Mouse (Mus musculus) testis, adult 2 months (tissue): ENCODE results near the gene Rnf31. TPM values are rescaled to one million over a fixed set of nuclear protein-coding genes. Genes with fewer than 3 reads are reported as not detected.

Experiments used
- H3K27ac ChIP-seq: fragments of 200-500 bp; 2 replicates; pipeline ENCODE4 v1.5.1; 2012; ENCODE audit warnings: low read depth, low read length; ENCODE audit not compliant: control insufficient read depth, insufficient read depth
- H3K27me3 ChIP-seq: fragments of 200-500 bp; 2 replicates; pipeline ENCODE4 v1.6.1; 2012; ENCODE audit warnings: mild to moderate bottlenecking, low read length, moderate library complexity; ENCODE audit not compliant: control insufficient read depth, insufficient read depth
- H3K36me3 ChIP-seq: fragments of 200-500 bp; 2 replicates; pipeline ENCODE4 v1.6.1; 2012; ENCODE audit warnings: mild to moderate bottlenecking, low read length; ENCODE audit not compliant: control insufficient read depth, insufficient read depth
- H3K4me1 ChIP-seq: fragments of 200-500 bp; 2 replicates; pipeline ENCODE4 v1.6.1; 2012; ENCODE audit warnings: low read length; ENCODE audit not compliant: control insufficient read depth, insufficient read depth
- H3K4me3 ChIP-seq: fragments of 200-500 bp; 2 replicates; pipeline ENCODE4 v1.5.1; 2012; ENCODE audit warnings: low read depth, mild to moderate bottlenecking, low read length, moderate library complexity, mixed read lengths; ENCODE audit not compliant: control insufficient read depth
- CTCF ChIP-seq: fragments of 200-500 bp; IDR thresholded peaks from 2 replicates; pipeline ENCODE4 v1.5.1; 2012; ENCODE audit warnings: low read depth, mild to moderate bottlenecking, inconsistent platforms, low read length, moderate library complexity; ENCODE audit not compliant: control insufficient read depth, insufficient read depth, insufficient replicate concordance
- POLR2A ChIP-seq: fragments of 200-500 bp; IDR thresholded peaks from 2 replicates; pipeline ENCODE4 v1.6.1; 2012; ENCODE audit warnings: low read depth, mild to moderate bottlenecking, inconsistent platforms, low read length, moderate library complexity; ENCODE audit not compliant: control insufficient read depth
- polyA plus RNA-seq: library from polyadenylated mRNA; depleted of rRNA; stranded (reverse); fragments of >200 nt; gene quantifications from 2 replicates; pipeline ENCODE4 v1.2.3, GENCODE M21; 2012; rRNA removed

Gene Rnf31
- polyA plus RNA-seq, 1 experiment: 7.8 TPM

GRCm38 (mm10) chr14:55642679-55643059 lies 51.2 kb downstream of the Rnf31 start:
- Histone ChIP-seq H3K36me3 (0 out of 2 replicates have a peak, but pooled peaks cover 1% of the 10 kb centered on the region), H3K4me3 (peak overlapping the region; percentile 87), H3K27me3 (no peaks in the 10 kb centered on the region), H3K27ac (peak overlapping the region; percentile 93), H3K4me1 (peaks cover 9% of the 10 kb centered on the region)
- no peak for TF ChIP-seq POLR2A
- TF ChIP-seq CTCF: no peak

- H3K36me3 ChIP-seq: 0 out of 2 replicates have a peak, but pooled peaks cover 1% of the 10 kb centered on the region
- peak within 1 kb of the TSS; percentile 93 for H3K27ac ChIP-seq
- H3K4me3 ChIP-seq: peak within 1 kb of the TSS; percentile 87
- H3K27me3 ChIP-seq: no peaks in the 10 kb centered on the region
- peaks cover 9% of the 10 kb centered on the region for H3K4me1 ChIP-seq
- TF ChIP-seq POLR2A (peak; percentile 69), CTCF (no peak)
Measured at GRCm38 (mm10) chr14:55643060-55643907, 51.8 kb downstream of the Rnf31 start, which contains the start of gene Tm9sf1. TSS of gene Tm9sf1 (minus strand) at chr14:55643806.

GRCm38 (mm10) chr14:55644261-55644888 lies 52.9 kb downstream of the Rnf31 start:
- peaks cover 9% of the 10 kb centered on the region for H3K4me1 ChIP-seq
- no peaks in the 10 kb centered on the region for H3K27me3 ChIP-seq
- H3K27ac ChIP-seq: peak overlapping the region; percentile 32
- TF ChIP-seq POLR2A (no peak), CTCF (no peak)
- peak overlapping the region; percentile 73 for H3K4me3 ChIP-seq
- H3K36me3 ChIP-seq: 0 out of 2 replicates have a peak, but pooled peaks cover 1% of the 10 kb centered on the region

- no peaks in the 10 kb centered on the region for H3K36me3 ChIP-seq
- peak; percentile 24; the same call in 1 of the 2 replicates for TF ChIP-seq POLR2A
- no peak for TF ChIP-seq CTCF
Measured at GRCm38 (mm10) chr14:55649884-55650283, 58.4 kb downstream of the Rnf31 start, which contains the start of gene Tssk4. TSS of gene Tssk4 (plus strand) at chr14:55650184.

GRCm38 (mm10) chr14:55651528-55651927 lies 60.0 kb downstream of the Rnf31 start:
- Histone ChIP-seq H3K27ac (no peak overlapping the region), H3K27me3 (no peaks in the 10 kb centered on the region), H3K4me1 (no peaks in the 10 kb centered on the region), H3K36me3 (no peaks in the 10 kb centered on the region), H3K4me3 (peak overlapping the region; percentile 82)
- TF ChIP-seq POLR2A: no peak
- TF ChIP-seq CTCF: no peak

More at GRCm38 (mm10) chr14:55649884-55650283, 58.4 kb downstream of the Rnf31 start, which contains the start of gene Tssk4:
- Histone ChIP-seq H3K27me3 (no peaks in the 10 kb centered on the region), H3K4me1 (peaks cover 1% of the 10 kb centered on the region; the same call in 1 of the 2 replicates), H3K27ac (no peak within 1 kb of the TSS), H3K4me3 (peak within 1 kb of the TSS; percentile 82)

Other genes with a start within 250 kb of the Rnf31 start
- gene Dhrs4, start 113.0 kb upstream of the Rnf31 start, polyA plus RNA-seq: 27.2 and 28.8 TPM in 2 replicates
- gene Carmil3, start 101.1 kb upstream of the Rnf31 start, polyA plus RNA-seq: 1.8 and 1.9 TPM in 2 replicates
- 0.06 and 0.29 TPM in 2 replicates for gene Cpne6, start 81.3 kb upstream of the Rnf31 start, polyA plus RNA-seq
- 0.20 and 0.37 TPM in 2 replicates for gene Nrl, start 66.7 kb upstream of the Rnf31 start, polyA plus RNA-seq
- 2.8 and 5.7 TPM in 2 replicates for gene Pck2, start 51.4 kb upstream of the Rnf31 start, polyA plus RNA-seq
- gene Dcaf11, start 31.7 kb upstream of the Rnf31 start, polyA plus RNA-seq: 54.5 and 60.7 TPM in 2 replicates
- gene A730061H03Rik, start 31.3 kb upstream of the Rnf31 start, polyA plus RNA-seq: 2.1 and 2.3 TPM in 2 replicates
- gene Fitm1, start 16.1 kb upstream of the Rnf31 start, polyA plus RNA-seq: 40.2 and 52.7 TPM in 2 replicates
- gene Psme1, start 13.6 kb upstream of the Rnf31 start, polyA plus RNA-seq: 7.6 and 8.4 TPM in 2 replicates
- 5.8 and 6.4 TPM in 2 replicates for gene Emc9, start 6.4 kb upstream of the Rnf31 start, polyA plus RNA-seq
- 10.2 and 14.9 TPM in 2 replicates for gene Psme2, start 595 bp upstream of the Rnf31 start, polyA plus RNA-seq
- 4.1 and 4.4 TPM in 2 replicates for gene Irf9, start 11.9 kb downstream of the Rnf31 start, polyA plus RNA-seq
- 65.8 and 78.1 TPM in 2 replicates for gene Rec8, start 26.3 kb downstream of the Rnf31 start, polyA plus RNA-seq
- 519 and 558 TPM in 2 replicates for gene Ipo4, start 44.2 kb downstream of the Rnf31 start, polyA plus RNA-seq
- 1.9 and 2.1 TPM in 2 replicates for gene Gm49378, start 46.2 kb downstream of the Rnf31 start, polyA plus RNA-seq
- 18.2 and 21.3 TPM in 2 replicates for gene Tm9sf1, start 52.1 kb downstream of the Rnf31 start, polyA plus RNA-seq
- gene Tssk4, start 58.5 kb downstream of the Rnf31 start, polyA plus RNA-seq: 197 and 200 TPM in 2 replicates
- gene Mdp1, start 68.8 kb downstream of the Rnf31 start, polyA plus RNA-seq: 4.1 TPM in 2 replicates
- gene Gmpr2, start 80.2 kb downstream of the Rnf31 start, polyA plus RNA-seq: 29.6 and 35.9 TPM in 2 replicates
- 196 and 222 TPM in 2 replicates for gene Nedd8, start 80.4 kb downstream of the Rnf31 start, polyA plus RNA-seq
- 26.8 and 30.0 TPM in 2 replicates for gene Tinf2, start 90.1 kb downstream of the Rnf31 start, polyA plus RNA-seq
- gene Tgm1, start 122.2 kb downstream of the Rnf31 start, polyA plus RNA-seq: 0.27 and 0.65 TPM in 2 replicates
- 40.9 and 41.4 TPM in 2 replicates for gene Rabggta, start 130.6 kb downstream of the Rnf31 start, polyA plus RNA-seq
- gene Dhrs1, start 154.0 kb downstream of the Rnf31 start, polyA plus RNA-seq: 322 and 330 TPM in 2 replicates
- gene Nop9, start 154.0 kb downstream of the Rnf31 start, polyA plus RNA-seq: 142 and 144 TPM in 2 replicates
- gene Cideb, start 166.8 kb downstream of the Rnf31 start, polyA plus RNA-seq: 0.13 TPM in 1 of 2 replicates, not detected in the other
- gene Ltb4r2, start 169.7 kb downstream of the Rnf31 start, polyA plus RNA-seq: 0.07 and 0.11 TPM in 2 replicates
- 0.11 and 0.20 TPM in 2 replicates for gene Ltb4r1, start 174.3 kb downstream of the Rnf31 start, polyA plus RNA-seq
- gene Adcy4, start 192.4 kb downstream of the Rnf31 start, polyA plus RNA-seq: 0.38 and 0.82 TPM in 2 replicates
- 4.1 and 4.8 TPM in 2 replicates for gene Ripk3, start 197.2 kb downstream of the Rnf31 start, polyA plus RNA-seq
- 0.58 and 0.83 TPM in 2 replicates for gene Nfatc4, start 231.4 kb downstream of the Rnf31 start, polyA plus RNA-seq